Mouse (Mus musculus): Measurements from ENCODE around the gene Padi1. TPM values are rescaled to one million over a fixed set of nuclear protein-coding genes. Genes with fewer than 3 reads are reported as not detected.

The Padi1 gene
- polyA plus RNA-seq, 1 experiment from 2014 or later = 0.39 TPM

DNA sequence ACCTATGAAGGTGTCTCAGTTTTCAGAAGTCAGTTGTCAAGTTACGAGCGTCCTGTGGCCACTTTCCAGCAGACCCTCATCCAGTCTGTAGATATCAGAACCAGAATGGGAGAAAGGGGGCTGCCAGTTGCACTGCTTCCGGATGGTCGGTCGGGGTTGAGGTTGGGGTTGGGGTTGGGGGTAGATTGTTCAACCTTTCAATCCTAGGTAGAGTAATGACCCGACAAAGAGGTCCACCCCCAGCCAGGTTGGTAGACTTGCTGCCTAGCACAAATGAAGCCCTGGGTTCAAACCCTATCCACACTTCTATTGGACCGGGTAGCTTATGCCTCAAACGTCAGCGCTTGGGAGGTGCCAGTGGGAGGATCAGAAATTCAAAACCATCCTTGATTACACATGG lies 33.1 kb upstream of the Padi1 start:
- no peak overlapping the region for H3K9ac ChIP-seq (replicated peaks)
- 86% methylated on average over 9 of the region's 9 CpGs for WGBS

DNA sequence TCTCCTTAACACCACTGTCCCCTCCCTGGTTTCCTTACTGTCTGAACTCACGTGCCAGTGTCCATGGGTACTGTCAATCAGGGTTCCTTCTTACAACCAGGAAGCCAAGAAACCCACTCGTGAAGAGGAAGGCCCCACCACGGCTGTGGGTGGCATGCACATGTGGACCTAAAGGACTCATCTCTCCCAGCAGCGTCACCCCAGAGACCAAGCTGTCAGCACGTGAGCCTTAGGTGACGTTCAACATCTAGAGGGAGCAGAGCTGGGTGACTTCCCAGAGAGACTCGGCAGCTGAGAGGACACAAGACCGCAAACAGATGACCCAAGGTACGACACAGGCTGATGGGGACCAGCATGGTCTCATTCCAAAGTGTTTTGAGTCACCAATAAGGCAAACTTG lies 31.9 kb upstream of the Padi1 start:
- H3K27me3 ChIP-seq = no peaks in the 10 kb centered on the region
- H3K4me2 ChIP-seq = no peak overlapping the region
- no peak overlapping the region for H3K9ac ChIP-seq (replicated peaks)
- no peaks in the 10 kb centered on the region for H3K36me3 ChIP-seq
- H3K27ac ChIP-seq = no peak overlapping the region
- 83% methylated on average over 9 of the region's 9 CpGs for WGBS
- H3K4me1 ChIP-seq (replicated peaks) = 0 out of 2 replicates have a peak, but pooled peaks cover 4% of the 10 kb centered on the region
- H3K4me3 ChIP-seq (replicated peaks) = no peak overlapping the region
- H3K9me3 ChIP-seq = peaks cover 10% of the 10 kb centered on the region
- ATAC-seq (ENCODE audit: insufficient number of reproducible peaks, insufficient read depth, low FRiP score, low TSS enrichment, low read depth) = no peak

More for the DNA sequence above, 33.1 kb upstream of the Padi1 start:
- Histone ChIP-seq H3K4me3 (replicated peaks) (no peak overlapping the region), H3K27me3 (no peaks in the 10 kb centered on the region), H3K4me2 (no peak overlapping the region), H3K27ac (no peak overlapping the region), H3K4me1 (replicated peaks) (0 out of 2 replicates have a peak, but pooled peaks cover 4% of the 10 kb centered on the region), H3K36me3 (no peaks in the 10 kb centered on the region), H3K9me3 (peaks cover 3% of the 10 kb centered on the region; the same call in 1 of the 2 replicates)
- no peak for ATAC-seq (ENCODE audit: insufficient number of reproducible peaks, insufficient read depth, low FRiP score, low TSS enrichment, low read depth)

DNA sequence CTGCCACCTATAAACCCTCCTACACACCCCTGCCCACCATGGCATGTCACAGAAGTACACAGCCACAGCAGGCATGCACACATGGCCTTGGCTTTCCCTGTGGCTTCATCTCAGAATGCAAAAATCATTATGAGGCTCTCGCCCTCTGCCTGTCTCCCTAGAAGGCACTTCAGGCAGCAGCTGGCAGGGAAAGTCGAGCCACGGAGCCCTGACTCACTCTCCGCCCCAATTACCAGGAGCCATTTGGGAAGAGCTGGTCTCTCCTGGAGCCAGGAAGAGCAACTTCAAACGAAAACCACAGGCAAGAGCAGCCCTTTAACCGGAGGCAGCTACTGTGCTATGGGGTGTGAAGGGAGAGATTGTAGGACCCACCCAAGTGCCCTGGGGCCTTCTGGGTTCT lies 31.1 kb upstream of the Padi1 start:
- Histone ChIP-seq H3K4me1 (replicated peaks) (0 out of 2 replicates have a peak, but pooled peaks cover 4% of the 10 kb centered on the region), H3K4me2 (no peak overlapping the region), H3K27me3 (no peaks in the 10 kb centered on the region), H3K36me3 (no peaks in the 10 kb centered on the region), H3K4me3 (replicated peaks) (no peak overlapping the region), H3K9me3 (peaks cover 10% of the 10 kb centered on the region), H3K27ac (no peak overlapping the region), H3K9ac (replicated peaks) (no peak overlapping the region)
- no peak for ATAC-seq (ENCODE audit: insufficient number of reproducible peaks, insufficient read depth, low FRiP score, low TSS enrichment, low read depth)
- 26% methylated on average over 6 of the region's 6 CpGs for whole genome bisulfite sequencing

DNA sequence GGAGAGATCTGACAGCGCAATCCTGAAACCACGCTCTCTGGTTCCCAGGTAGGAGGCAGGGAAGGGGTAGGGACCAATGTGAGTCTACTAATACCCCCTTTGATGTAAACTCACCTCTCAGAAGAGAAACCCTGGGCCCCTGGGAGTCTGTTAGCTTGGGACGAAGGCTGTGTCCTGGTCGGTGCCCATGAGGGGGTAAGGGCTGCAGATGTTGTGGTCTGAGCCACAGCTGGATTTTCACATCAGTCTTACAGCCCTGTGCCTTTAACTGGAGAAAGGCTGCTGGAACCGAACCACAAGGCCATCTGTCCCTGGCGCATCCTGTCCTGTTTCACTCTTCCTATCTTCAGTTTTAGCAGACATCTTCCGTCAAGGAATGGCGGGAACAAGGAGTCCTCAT lies 30.6 kb upstream of the Padi1 start:
- no peak overlapping the region for H3K4me3 ChIP-seq (replicated peaks)
- H3K9ac ChIP-seq (replicated peaks) = no peak overlapping the region
- no peak overlapping the region for H3K4me2 ChIP-seq
- ATAC-seq (ENCODE audit: insufficient number of reproducible peaks, insufficient read depth, low FRiP score, low TSS enrichment, low read depth) = no peak
- no peaks in the 10 kb centered on the region for H3K36me3 ChIP-seq
- no peaks in the 10 kb centered on the region for H3K27me3 ChIP-seq
- peaks cover 10% of the 10 kb centered on the region for H3K9me3 ChIP-seq
- WGBS = 82% methylated on average over 8 of the region's 8 CpGs
- H3K4me1 ChIP-seq (replicated peaks) = 0 out of 2 replicates have a peak, but pooled peaks cover 4% of the 10 kb centered on the region
- H3K27ac ChIP-seq = no peak overlapping the region

DNA sequence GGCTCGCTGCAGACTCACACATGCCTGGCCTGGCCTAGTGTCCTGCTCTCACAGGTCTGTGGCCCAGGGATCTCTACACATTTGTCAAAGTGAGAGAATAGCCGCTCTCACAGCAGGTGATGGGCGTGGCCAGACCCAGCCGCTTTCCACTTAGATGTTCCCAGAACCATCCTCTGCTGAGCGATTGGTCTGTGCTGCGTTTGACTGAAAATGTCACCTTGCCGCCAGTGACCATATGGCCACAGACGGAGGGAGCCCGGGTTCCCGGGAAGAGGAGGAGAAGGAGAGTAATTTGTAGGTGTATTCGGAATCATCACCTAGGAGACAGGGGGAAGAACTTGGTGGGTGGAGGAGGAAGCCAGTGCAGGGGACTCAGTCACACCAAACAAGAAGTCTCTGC lies 27.4 kb upstream of the Padi1 start:
- Histone ChIP-seq H3K9ac (replicated peaks) (no peak overlapping the region), H3K36me3 (no peaks in the 10 kb centered on the region), H3K9me3 (peaks cover 10% of the 10 kb centered on the region), H3K4me2 (no peak overlapping the region), H3K27ac (no peak overlapping the region), H3K27me3 (no peaks in the 10 kb centered on the region; the same call in 1 of the 2 replicates), H3K4me3 (replicated peaks) (no peak overlapping the region), H3K4me1 (replicated peaks) (peaks cover 17% of the 10 kb centered on the region)
- 33% methylated on average over 11 of the region's 11 CpGs for WGBS
- ATAC-seq (ENCODE audit: insufficient number of reproducible peaks, insufficient read depth, low FRiP score, low TSS enrichment, low read depth) = no peak

DNA sequence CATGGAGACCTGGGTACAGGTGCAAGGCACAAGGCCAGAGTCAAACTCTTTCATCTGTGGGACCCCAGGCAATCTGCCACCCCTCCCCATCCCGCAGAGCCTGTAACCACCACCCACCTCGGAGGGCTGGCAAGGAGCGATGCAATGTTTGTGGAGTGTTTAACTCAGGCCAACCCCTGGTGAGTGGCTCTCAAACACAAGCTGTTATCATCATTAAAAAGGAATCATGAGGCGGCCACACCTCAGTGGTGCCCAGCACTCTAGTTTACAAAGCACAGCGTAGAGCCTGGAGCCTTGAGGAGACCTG lies 27.1 kb upstream of the Padi1 start:
- no peaks in the 10 kb centered on the region for H3K36me3 ChIP-seq
- H3K9ac ChIP-seq (replicated peaks) = no peak overlapping the region
- H3K4me2 ChIP-seq = no peak overlapping the region
- 63% methylated on average over 5 of the region's 5 CpGs for whole genome bisulfite sequencing
- H3K27me3 ChIP-seq = no peaks in the 10 kb centered on the region; the same call in 1 of the 2 replicates
- H3K4me1 ChIP-seq (replicated peaks) = peaks cover 21% of the 10 kb centered on the region
- ATAC-seq (ENCODE audit: insufficient number of reproducible peaks, insufficient read depth, low FRiP score, low TSS enrichment, low read depth) = no peak
- H3K27ac ChIP-seq = no peak overlapping the region
- peaks cover 10% of the 10 kb centered on the region for H3K9me3 ChIP-seq
- no peak overlapping the region for H3K4me3 ChIP-seq (replicated peaks)

DNA sequence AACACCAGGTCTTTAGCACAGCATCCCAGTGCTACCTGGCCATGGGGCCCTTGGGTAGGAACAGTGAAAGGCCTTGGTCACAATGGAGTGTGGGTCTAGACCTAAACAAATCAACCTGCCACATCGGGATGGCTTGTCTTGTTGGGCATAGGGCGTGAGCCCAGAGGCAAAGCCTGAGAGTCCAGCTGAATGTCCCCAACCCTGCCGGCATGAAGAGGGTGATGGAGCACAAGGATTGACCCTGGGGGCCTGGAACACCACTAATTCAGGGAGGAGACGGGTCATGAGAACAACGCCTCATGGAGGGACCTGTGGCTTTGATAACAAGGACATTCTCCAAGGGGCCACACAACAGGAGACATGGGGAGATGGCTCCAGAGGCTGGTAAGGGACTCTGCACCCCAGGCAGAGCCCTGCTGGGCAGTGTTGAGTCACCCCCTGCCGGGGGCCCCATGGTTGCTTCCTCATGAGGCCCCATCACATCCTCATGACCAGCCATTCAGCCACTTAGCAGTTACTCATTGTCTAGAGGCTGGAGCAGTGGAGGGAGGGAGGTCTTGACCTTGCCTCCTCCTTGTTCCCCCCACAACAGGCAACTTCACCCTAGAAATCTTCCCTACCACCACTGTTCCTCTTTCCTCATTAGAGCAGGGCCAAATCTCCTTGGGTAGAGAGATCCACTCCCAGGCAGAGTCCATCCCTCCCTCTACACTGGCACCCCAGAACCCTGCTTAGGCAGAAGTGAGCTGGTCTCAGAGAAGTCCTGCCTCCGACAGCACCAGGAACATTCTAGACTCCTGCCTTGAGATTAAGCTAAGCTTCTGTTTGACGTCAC lies 26.5 kb upstream of the Padi1 start:
- Histone ChIP-seq H3K4me1 (replicated peaks) (peaks cover 22% of the 10 kb centered on the region), H3K36me3 (no peaks in the 10 kb centered on the region), H3K9ac (replicated peaks) (no peak overlapping the region), H3K27me3 (no peaks in the 10 kb centered on the region; the same call in 1 of the 2 replicates), H3K4me3 (replicated peaks) (no peak overlapping the region), H3K4me2 (no peak overlapping the region), H3K27ac (no peak overlapping the region), H3K9me3 (peaks cover 10% of the 10 kb centered on the region)
- no peak for ATAC-seq (ENCODE audit: insufficient number of reproducible peaks, insufficient read depth, low FRiP score, low TSS enrichment, low read depth)
- 77% methylated on average over 8 of the region's 8 CpGs for WGBS

DNA sequence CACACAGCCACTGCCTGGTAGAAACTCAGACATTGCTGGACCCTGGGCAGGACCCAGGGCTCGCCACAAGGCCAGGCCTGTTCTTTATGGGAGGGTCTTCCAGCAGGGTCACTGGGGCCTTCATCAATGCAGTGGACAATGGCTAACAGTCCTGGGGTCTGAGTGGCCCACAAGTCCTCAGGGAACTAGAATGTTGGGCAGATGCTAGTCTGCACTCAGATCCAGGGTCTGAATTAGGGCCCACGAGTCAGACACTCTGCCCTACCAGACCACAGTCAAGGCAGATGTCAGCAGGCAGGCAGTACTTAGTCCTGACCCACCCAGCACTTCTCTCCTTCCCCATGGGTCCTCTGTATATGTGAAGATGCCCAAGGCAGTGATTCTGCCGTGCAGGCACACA lies 25.8 kb upstream of the Padi1 start:
- Histone ChIP-seq H3K27me3 (no peaks in the 10 kb centered on the region; the same call in 1 of the 2 replicates), H3K9me3 (peaks cover 10% of the 10 kb centered on the region), H3K27ac (no peak overlapping the region), H3K4me2 (no peak overlapping the region), H3K4me1 (replicated peaks) (peaks cover 20% of the 10 kb centered on the region), H3K36me3 (no peaks in the 10 kb centered on the region), H3K4me3 (replicated peaks) (no peak overlapping the region), H3K9ac (replicated peaks) (no peak overlapping the region)
- WGBS = 85% methylated on average over 3 of the region's 3 CpGs
- ATAC-seq (ENCODE audit: insufficient number of reproducible peaks, insufficient read depth, low FRiP score, low TSS enrichment, low read depth) = no peak

DNA sequence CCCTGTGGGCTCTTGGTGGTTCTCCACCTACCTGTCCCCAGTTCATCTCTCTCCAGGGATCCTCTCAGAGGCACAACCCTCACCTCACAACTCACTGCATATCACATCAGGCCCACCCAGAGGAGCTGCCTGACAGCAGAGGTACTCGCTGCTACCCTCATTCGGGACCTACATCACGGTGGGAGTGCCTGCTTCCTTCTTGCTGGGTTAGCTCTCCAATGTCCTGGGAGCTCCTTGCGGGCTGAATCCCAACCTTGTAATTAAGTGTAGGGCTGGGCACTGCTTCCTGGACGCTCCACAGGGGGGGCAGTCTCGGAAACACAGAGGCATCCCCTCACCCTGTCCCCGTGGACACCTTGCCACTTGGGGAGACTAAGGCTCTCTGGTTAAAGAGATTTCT lies 25.3 kb upstream of the Padi1 start:
- 74% methylated on average over 7 of the region's 7 CpGs for WGBS
- no peaks in the 10 kb centered on the region; the same call in 1 of the 2 replicates for H3K27me3 ChIP-seq
- H3K4me1 ChIP-seq (replicated peaks) = peaks cover 20% of the 10 kb centered on the region
- no peaks in the 10 kb centered on the region for H3K36me3 ChIP-seq
- peaks cover 10% of the 10 kb centered on the region for H3K9me3 ChIP-seq
- no peak overlapping the region for H3K4me3 ChIP-seq (replicated peaks)
- H3K27ac ChIP-seq = no peak overlapping the region
- ATAC-seq (ENCODE audit: insufficient number of reproducible peaks, insufficient read depth, low FRiP score, low TSS enrichment, low read depth) = no peak
- no peak overlapping the region for H3K9ac ChIP-seq (replicated peaks)
- H3K4me2 ChIP-seq = no peak overlapping the region

DNA sequence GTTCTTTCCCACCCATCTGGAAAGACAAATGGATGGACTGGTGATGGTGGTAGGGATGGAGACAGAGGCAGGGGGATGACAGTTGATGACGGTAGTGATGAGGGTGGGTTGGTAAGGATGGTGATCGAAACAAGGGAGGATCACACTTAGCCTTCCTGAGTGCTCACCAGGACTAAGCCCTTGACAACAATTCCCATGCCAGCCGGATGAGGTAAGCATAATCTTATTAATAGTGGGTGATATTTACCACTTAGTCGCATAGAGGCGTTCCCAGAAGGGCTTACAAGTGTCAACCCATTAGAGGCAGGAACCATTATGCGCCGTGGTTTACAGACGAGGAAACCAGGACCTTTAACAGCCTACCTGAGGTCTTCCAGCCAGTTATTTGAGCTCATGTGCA lies 24.4 kb upstream of the Padi1 start:
- Histone ChIP-seq H3K27ac (no peak overlapping the region), H3K27me3 (no peaks in the 10 kb centered on the region; the same call in 1 of the 2 replicates), H3K36me3 (no peaks in the 10 kb centered on the region), H3K4me2 (no peak overlapping the region), H3K4me1 (replicated peaks) (peaks cover 20% of the 10 kb centered on the region), H3K9ac (replicated peaks) (no peak overlapping the region), H3K9me3 (peaks cover 10% of the 10 kb centered on the region), H3K4me3 (replicated peaks) (no peak overlapping the region)
- 84% methylated on average over 8 of the region's 8 CpGs for WGBS
- no peak for ATAC-seq (ENCODE audit: insufficient number of reproducible peaks, insufficient read depth, low FRiP score, low TSS enrichment, low read depth)

DNA sequence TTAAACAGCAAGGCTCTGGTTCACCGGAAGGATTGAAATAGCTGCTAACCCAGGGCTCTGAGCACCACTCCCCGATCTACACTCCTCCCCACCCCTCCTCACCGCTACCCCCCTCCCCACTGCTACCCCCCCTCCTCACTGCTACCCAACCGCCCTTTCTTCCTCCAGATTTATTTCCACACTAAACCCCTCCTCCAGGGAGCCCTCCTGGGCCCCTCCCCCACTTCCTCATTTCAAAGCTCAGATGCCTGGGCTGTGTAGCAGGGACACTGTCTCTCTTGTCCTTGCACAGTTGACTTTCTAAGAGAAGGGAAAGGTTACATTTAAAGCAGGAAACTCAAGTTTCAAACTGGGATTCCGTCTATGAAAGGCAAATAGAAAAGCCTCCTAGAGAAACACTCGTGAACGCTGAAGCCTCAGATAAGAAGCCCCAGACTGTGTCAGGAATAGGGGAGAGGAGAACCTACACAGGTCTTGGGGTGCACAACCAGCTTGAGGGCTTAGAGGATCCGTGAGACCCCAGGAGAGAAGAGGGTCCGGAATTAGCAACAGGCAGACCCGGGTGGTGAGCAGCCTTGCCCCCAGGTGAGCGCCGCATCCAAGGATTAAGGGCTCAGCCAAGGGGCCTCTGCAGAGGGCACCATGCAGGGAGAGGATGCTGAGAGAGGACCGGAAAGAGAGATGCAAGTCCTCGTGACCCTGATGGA lies 23.1 kb upstream of the Padi1 start:
- no peaks in the 10 kb centered on the region; the same call in 1 of the 2 replicates for H3K27me3 ChIP-seq
- WGBS = 3% methylated on average over 14 of the region's 14 CpGs
- H3K4me1 ChIP-seq (replicated peaks) = peaks cover 20% of the 10 kb centered on the region
- H3K9me3 ChIP-seq = peaks cover 7% of the 10 kb centered on the region
- peak overlapping the region; percentile 53; the same call in 1 of the 2 replicates for H3K27ac ChIP-seq
- peak overlapping the region; percentile 46 for H3K4me2 ChIP-seq
- ATAC-seq (ENCODE audit: insufficient number of reproducible peaks, insufficient read depth, low FRiP score, low TSS enrichment, low read depth) = peak; percentile 46; the same call in 1 of the 2 replicates
- H3K36me3 ChIP-seq = no peaks in the 10 kb centered on the region
- peak overlapping the region; percentile 1; the same call in 1 of the 2 replicates for H3K4me3 ChIP-seq (replicated peaks)
- H3K9ac ChIP-seq (replicated peaks) = 0 out of 2 replicates have a peak overlapping the region, but pooled peaks have one; percentile 23

All from limb, embryonic 12.5 days (tissue).